Mouse (Mus musculus): ENCODE measurements around the gene Rrp15.

Rrp15 gene

GRCm38 (mm10) chr1:186714980-186715896 lies 33.9 kb downstream of the Rrp15 start:
- no peak for ATAC-seq (ENCODE audit: insufficient number of reproducible peaks, low FRiP score, low TSS enrichment)

- no peak for ATAC-seq (ENCODE audit: insufficient number of reproducible peaks, low FRiP score, low TSS enrichment)
These were observed 34.9 kb downstream of the Rrp15 start for GRCm38 (mm10) chr1:186714215-186714614.

GRCm38 (mm10) chr1:186712802-186713471 lies 36.2 kb downstream of the Rrp15 start:
- no peak for ATAC-seq (ENCODE audit: insufficient number of reproducible peaks, low FRiP score, low TSS enrichment)

- no peak; the same call in 1 of the 2 replicates for ATAC-seq (ENCODE audit: insufficient number of reproducible peaks, low FRiP score, low TSS enrichment)
These were observed 43.3 kb downstream of the Rrp15 start, which contains the start of gene Tgfb2 for GRCm38 (mm10) chr1:186705915-186706248. Gene Tgfb2, minus strand, starts transcription at chr1:186705989.

GRCm38 (mm10) chr1:186705203-186705914 lies 43.8 kb downstream of the Rrp15 start:
- peak; percentile 40 for ATAC-seq (ENCODE audit: insufficient number of reproducible peaks, low FRiP score, low TSS enrichment)

- no peak for ATAC-seq (ENCODE audit: insufficient number of reproducible peaks, low FRiP score, low TSS enrichment)
These were observed 45.0 kb downstream of the Rrp15 start for GRCm38 (mm10) chr1:186703980-186704701.

- ATAC-seq (ENCODE audit: insufficient number of reproducible peaks, low FRiP score, low TSS enrichment), result no peak
These were observed 45.7 kb downstream of the Rrp15 start for GRCm38 (mm10) chr1:186703256-186703979.

- no peak for ATAC-seq (ENCODE audit: insufficient number of reproducible peaks, low FRiP score, low TSS enrichment)
These were observed 46.5 kb downstream of the Rrp15 start for GRCm38 (mm10) chr1:186702391-186703255.

GRCm38 (mm10) chr1:186701206-186701905 lies 47.8 kb downstream of the Rrp15 start:
- no peak for ATAC-seq (ENCODE audit: insufficient number of reproducible peaks, low FRiP score, low TSS enrichment)

GRCm38 (mm10) chr1:186700496-186700895 lies 48.7 kb downstream of the Rrp15 start:
- ATAC-seq (ENCODE audit: insufficient number of reproducible peaks, low FRiP score, low TSS enrichment), result no peak

GRCm38 (mm10) chr1:186698583-186699338 lies 50.4 kb downstream of the Rrp15 start:
- ATAC-seq (ENCODE audit: insufficient number of reproducible peaks, low FRiP score, low TSS enrichment), result no peak

GRCm38 (mm10) chr1:186696231-186696630 lies 52.9 kb downstream of the Rrp15 start:
- no peak for ATAC-seq (ENCODE audit: insufficient number of reproducible peaks, low FRiP score, low TSS enrichment)

GRCm38 (mm10) chr1:186695361-186695760 lies 53.8 kb downstream of the Rrp15 start:
- no peak for ATAC-seq (ENCODE audit: insufficient number of reproducible peaks, low FRiP score, low TSS enrichment)

- no peak for ATAC-seq (ENCODE audit: insufficient number of reproducible peaks, low FRiP score, low TSS enrichment)
These were observed 56.8 kb downstream of the Rrp15 start for GRCm38 (mm10) chr1:186692370-186692769.

GRCm38 (mm10) chr1:186691708-186692107 lies 57.5 kb downstream of the Rrp15 start:
- ATAC-seq (ENCODE audit: insufficient number of reproducible peaks, low FRiP score, low TSS enrichment), result no peak

GRCm38 (mm10) chr1:186684041-186684440 lies 65.1 kb downstream of the Rrp15 start:
- ATAC-seq (ENCODE audit: insufficient number of reproducible peaks, low FRiP score, low TSS enrichment), result no peak

- no peak for ATAC-seq (ENCODE audit: insufficient number of reproducible peaks, low FRiP score, low TSS enrichment)
These were observed 66.6 kb downstream of the Rrp15 start for GRCm38 (mm10) chr1:186682606-186683005.

Data from cerebellum, adult (tissue).